Mouse (Mus musculus) liver, embryonic 14.5 days (tissue): ENCODE data around the gene Ccdc102a. TPM values are rescaled to one million over a fixed set of nuclear protein-coding genes. Genes with fewer than 3 reads are reported as not detected.

Source experiments
- ATAC-seq: fragments of 200-750 bp; cut with Nextera tagmentation; 2 replicates; pipeline ENCODE4 v1.8.0; 2017; ENCODE audit warnings: moderate number of reproducible peaks, mild to moderate bottlenecking, moderate library complexity; ENCODE audit not compliant: insufficient read depth
- DNase-seq, 3 experiments: peaks; one replicate each; pipeline ENCODE4 v3.0.0-alpha.2; 2012 to 2013; ENCODE audit warnings: low read depth in 3 of 3, low spot score in 3 of 3
- H3K27ac ChIP-seq: fragments of 300-500 bp; sonication (generic); 2 replicates; pipeline ENCODE4 v1.5.1; 2014; ENCODE audit warnings: moderate library complexity, mild to moderate bottlenecking, control low read depth, inconsistent platforms
- H3K27me3 ChIP-seq: fragments of 300-500 bp; sonication (generic); 2 replicates; pipeline ENCODE4 v1.6.1; 2014; ENCODE audit warnings: mild to moderate bottlenecking, low read length, moderate library complexity; ENCODE audit not compliant: control insufficient read depth, insufficient read depth
- H3K36me3 ChIP-seq: fragments of 300-500 bp; sonication (generic); replicated peaks from 2 replicates; pipeline ENCODE4 v1.6.1; 2014; ENCODE audit warnings: low read depth; ENCODE audit not compliant: control insufficient read depth, insufficient read depth
- H3K4me1 ChIP-seq, 2 experiments: fragments of 200-500 bp in 1 of 2; fragments of 300-500 bp in 1 of 2; sonication (generic) in 1 of 2; replicated peaks; 2 replicates each; pipeline ENCODE4 v1.6.1; 2012 to 2014; ENCODE audit warnings: antibody characterized with exemption in 1 of 2, inconsistent platforms in 1 of 2, low read length in 1 of 2; ENCODE audit not compliant: control insufficient read depth in 2 of 2, insufficient read depth in 2 of 2
- H3K4me2 ChIP-seq: fragments of 300-500 bp; sonication (generic); 2 replicates; pipeline ENCODE4 v1.6.1; 2014; ENCODE audit warnings: low read depth, mild to moderate bottlenecking, control low read depth, moderate library complexity
- H3K4me3 ChIP-seq, 2 experiments: fragments of 200-500 bp in 1 of 2; fragments of 300-500 bp in 1 of 2; sonication (generic) in 1 of 2; 2 replicates each; pipeline ENCODE4 v1.5.1; 2012 to 2014; ENCODE audit warnings: low read depth in 2 of 2, low read length in 2 of 2, mild to moderate bottlenecking in 2 of 2, control low read depth in 1 of 2, inconsistent platforms in 1 of 2, moderate library complexity in 1 of 2; ENCODE audit not compliant: insufficient read depth in 1 of 2
- H3K9ac ChIP-seq: fragments of 300-500 bp; sonication (generic); replicated peaks from 2 replicates; pipeline ENCODE4 v1.6.1; 2014; ENCODE audit warnings: mild to moderate bottlenecking, control low read depth, moderate library complexity
- H3K9me3 ChIP-seq: fragments of 300-500 bp; sonication (generic); 2 replicates; pipeline ENCODE4 v1.6.1; 2016; ENCODE audit warnings: low read length, mixed read lengths; ENCODE audit not compliant: control insufficient read depth
- CTCF ChIP-seq: IDR thresholded peaks from 2 replicates; pipeline ENCODE4 v1.5.1; 2016; ENCODE audit warnings: antibody characterized with exemption, low read depth, control low read depth
- EP300 ChIP-seq: IDR thresholded peaks from 2 replicates; pipeline ENCODE4 v1.6.1; 2016; ENCODE audit warnings: antibody characterized with exemption, low read depth
- WGBS: fragments of 180-500 bp; shearing (Covaris S2); extraction: QIAGEN DNeasy Blood & Tissue Kit; methylation state at CpG from one replicate; pipeline ENCODE4 v1.1.7; 2014; ENCODE audit not compliant: insufficient replicate concordance; 5-methylcytosine and 5-hydroxymethylcytosine counted together
- polyA plus RNA-seq, 2 experiments: library from polyadenylated mRNA; depleted of rRNA in 1 of 2; stranded (reverse) in 1 of 2; unstranded in 1 of 2; fragments of >200 nt; fragmentation: Nextera tagmentation in 1 of 2; extraction: Ambion mirVana in 1 of 2; gene quantifications; 2 replicates each; pipeline versions ENCODE4 v1.2.1 to v1.2.3; 2012 to 2014

Gene Ccdc102a
- polyA plus RNA-seq, 2 experiments, result 2.6 to 2.7 TPM

GRCm38 (mm10) chr8:94869146-94869545 lies 48.8 kb downstream of the Ccdc102a start:
- H3K9me3 ChIP-seq, result no peaks in the 10 kb centered on the region
- ATAC-seq (no peak), DNase-seq (no peak)
- H3K36me3 ChIP-seq, result peaks cover 35% of the 10 kb centered on the region
- H3K27me3 ChIP-seq, result no peaks in the 10 kb centered on the region; the same call in 1 of the 2 replicates
- peaks cover 6% of the 10 kb centered on the region in 2 experiments for H3K4me1 ChIP-seq
- no peak overlapping the region for H3K27ac ChIP-seq
- H3K4me2 ChIP-seq, result no peak overlapping the region
- no peak overlapping the region for H3K4me3 ChIP-seq
- TF ChIP-seq CTCF (no peak), EP300 (no peak)
- no peak overlapping the region for H3K9ac ChIP-seq
- WGBS, result 73% methylated on average over 7 of the region's 7 CpGs

DNA sequence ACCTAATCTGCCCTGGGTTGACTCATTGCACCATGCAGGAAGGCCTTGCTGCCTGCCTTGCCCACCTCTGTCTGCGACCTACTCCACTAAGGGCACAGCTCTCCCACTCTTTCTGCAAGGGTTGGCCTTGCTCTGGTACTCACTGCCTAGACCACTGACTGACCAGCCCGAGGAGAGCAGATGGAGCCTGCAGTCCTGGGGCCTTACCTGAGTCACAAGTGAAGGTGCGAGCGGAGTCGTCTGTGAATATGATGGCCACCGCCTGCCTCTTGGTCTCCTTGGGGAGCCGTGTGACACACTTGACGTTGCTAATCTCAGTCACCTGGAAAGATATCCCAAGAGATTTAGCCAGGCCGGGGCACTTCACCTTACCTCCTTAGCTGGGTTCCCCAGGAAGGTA lies 51.0 kb downstream of the Ccdc102a start:
- Histone ChIP-seq H3K27me3 (no peaks in the 10 kb centered on the region; the same call in 1 of the 2 replicates), H3K9ac (no peak overlapping the region), H3K4me2 (no peak overlapping the region), H3K4me1 (peaks cover 9 to 22% of the 10 kb centered on the region in 2 experiments), H3K9me3 (no peaks in the 10 kb centered on the region), H3K4me3 (no peak overlapping the region), H3K36me3 (peaks cover 47% of the 10 kb centered on the region), H3K27ac (no peak overlapping the region)
- 81% methylated on average over 9 of the region's 9 CpGs for WGBS
- ATAC-seq (no peak), DNase-seq (no peak)
- TF ChIP-seq CTCF (no peak), EP300 (no peak)

- 84% methylated on average over 10 of the region's 10 CpGs for WGBS
- no peak overlapping the region for H3K27ac ChIP-seq
- no peak for ATAC-seq
- TF ChIP-seq EP300 (no peak), CTCF (no peak)
- H3K27me3 ChIP-seq, result no peaks in the 10 kb centered on the region
- H3K4me3 ChIP-seq, result no peak overlapping the region
- H3K9ac ChIP-seq, result no peak overlapping the region
- peaks cover 9 to 16% of the 10 kb centered on the region in 2 experiments for H3K4me1 ChIP-seq
- H3K36me3 ChIP-seq, result peaks cover 51% of the 10 kb centered on the region
- DNase-seq, result no peak
- H3K9me3 ChIP-seq, result no peaks in the 10 kb centered on the region
- no peak overlapping the region for H3K4me2 ChIP-seq
These were observed 52.6 kb downstream of the Ccdc102a start for GRCm38 (mm10) chr8:94865292-94865691.

- DNase-seq, result peak in 2 of 3 experiments; percentile 22 to 37
- peak; percentile 39; the same call in 1 of the 2 replicates for ATAC-seq
- no peaks in the 10 kb centered on the region for H3K27me3 ChIP-seq
- no peak overlapping the region for H3K27ac ChIP-seq
- no peaks in the 10 kb centered on the region for H3K9me3 ChIP-seq
- no peak overlapping the region for H3K4me3 ChIP-seq
- H3K9ac ChIP-seq, result no peak overlapping the region; the same call in 1 of the 2 replicates
- H3K4me1 ChIP-seq, result peaks cover 9 to 16% of the 10 kb centered on the region in 2 experiments
- TF ChIP-seq EP300 (peak; percentile 51; the same call in 1 of the 2 replicates), CTCF (peak; percentile 48; the same call in 1 of the 2 replicates)
- peaks cover 54% of the 10 kb centered on the region for H3K36me3 ChIP-seq
- 60% methylated on average over 10 of the region's 10 CpGs for WGBS
- no peak overlapping the region for H3K4me2 ChIP-seq
These were observed 53.8 kb downstream of the Ccdc102a start for GRCm38 (mm10) chr8:94863897-94864673.

DNA sequence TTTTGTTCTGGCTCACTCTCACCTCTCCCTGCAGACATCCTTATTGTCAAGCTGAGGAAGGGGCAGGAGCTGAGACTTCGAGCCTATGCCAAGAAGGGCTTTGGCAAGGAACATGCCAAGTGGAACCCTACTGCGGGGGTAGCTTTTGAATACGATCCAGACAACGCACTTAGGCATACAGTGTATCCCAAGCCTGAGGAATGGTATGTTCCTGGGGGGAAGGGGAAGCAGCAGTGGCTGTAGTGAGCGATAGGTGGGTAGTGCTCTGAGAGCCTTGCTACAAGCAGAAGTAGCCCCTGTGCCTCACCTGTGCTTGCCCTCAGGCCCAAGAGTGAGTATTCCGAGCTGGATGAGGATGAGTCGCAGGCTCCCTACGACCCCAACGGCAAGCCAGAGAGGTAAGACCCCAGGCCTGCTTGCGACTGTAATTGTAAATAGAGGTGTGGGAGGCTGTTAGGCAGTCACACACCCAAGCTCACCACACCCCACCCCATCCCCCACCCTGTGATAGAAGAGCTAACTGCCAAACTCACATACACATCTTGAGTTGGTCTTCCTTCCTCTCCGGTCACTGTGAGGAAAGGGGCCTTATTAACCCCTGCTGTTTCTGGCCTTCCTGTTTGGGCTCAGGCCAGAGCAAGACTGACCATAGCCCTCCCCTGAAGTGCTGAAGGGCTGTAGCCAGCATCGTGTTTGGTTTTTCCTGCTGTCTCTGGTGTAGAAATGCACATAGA lies 55.2 kb downstream of the Ccdc102a start:
- H3K9ac ChIP-seq, result no peak overlapping the region
- DNase-seq (no peak), ATAC-seq (peak; percentile 10; the same call in 1 of the 2 replicates)
- no peaks in the 10 kb centered on the region for H3K27me3 ChIP-seq
- H3K36me3 ChIP-seq, result peaks cover 54% of the 10 kb centered on the region
- H3K4me3 ChIP-seq, result no peak overlapping the region
- no peaks in the 10 kb centered on the region for H3K9me3 ChIP-seq
- no peak overlapping the region for H3K27ac ChIP-seq
- no peak overlapping the region for H3K4me2 ChIP-seq
- 64% methylated on average over 12 of the region's 12 CpGs for WGBS
- peaks cover 12 to 21% of the 10 kb centered on the region in 2 experiments for H3K4me1 ChIP-seq
- no peak for TF ChIP-seq CTCF
- no peak for TF ChIP-seq EP300
